Comparison of ENCODE assay signal across 8 mouse cellular contexts in genomic region chr9:28084273-28084726, GRCm38 (mm10).
DNase-seq lines count a peak whose midpoint lies in the region; ATAC-seq lines count a peak whose summit lies in the region.

No protein-coding gene starts in this region.

- no peak overlapping the region for H3K4me3 ChIP-seq in forebrain, embryonic 14.5 days (ENCODE audit: low read depth, low read length)

- H3K36me3 ChIP-seq in forebrain, embryonic 14.5 days (ENCODE audit: control insufficient read depth, insufficient read depth, low read length) = no peaks in the 10 kb centered on the region

- intact Hi-C loops in heart, postnatal 10 days (cut with DNase I) = no loop called here

- H3K4me1 ChIP-seq in forebrain, embryonic 14.5 days (ENCODE audit: control insufficient read depth, insufficient read depth, low read length) = peaks cover 6% of the 10 kb centered on the region; the same call in 1 of the 2 replicates

- no peak overlapping the region for H3K4me2 ChIP-seq in forebrain, embryonic 14.5 days (ENCODE audit: low read length)

- peak; percentile 55; the same call in 1 of the 2 replicates for ATAC-seq in forebrain, embryonic 14.5 days
- no peak for ATAC-seq in granulocyte monocyte progenitor cell, adult 5-6 weeks (replicated peaks; ENCODE audit: poor library complexity, severe bottlenecking)

- WGBS in forebrain, embryonic 14.5 days = 0% methylated on average over 2 of the region's 2 CpGs

- no peak overlapping the region; the same call in 1 of the 2 replicates for H3K27ac ChIP-seq in forebrain, embryonic 14.5 days (ENCODE audit: low read depth, low read length)

- H3K9ac ChIP-seq in forebrain, embryonic 14.5 days (ENCODE audit: low read length) = no peak overlapping the region

- no peaks in the 10 kb centered on the region for H3K27me3 ChIP-seq in forebrain, embryonic 14.5 days (replicated peaks; ENCODE audit: control insufficient read depth, insufficient read depth, low read length)

- no peaks in the 10 kb centered on the region for H3K9me3 ChIP-seq in forebrain, embryonic 14.5 days (replicated peaks; ENCODE audit: control insufficient read depth, low read length)

- peak; percentile 12 to 14 for DNase-seq in heart, postnatal 10 days
- DNase-seq in heart, adult 9 months (ENCODE audit: low spot score in 2 of 2) = no peak
- peak; percentile 51 for DNase-seq in R1 (ENCODE audit: low read depth, low spot score)
- peak; percentile 38 for DNase-seq in forebrain, embryonic 14.5 days (ENCODE audit: low spot score)
- peak; percentile 39 for DNase-seq in mesoderm, embryonic 11.5 days (ENCODE audit: low read depth, low spot score)
- DNase-seq in layer of hippocampus, adult 11-12 months (ENCODE audit: low spot score) = no peak
- DNase-seq in testis, postnatal 14 days (ENCODE audit: low spot score) = no peak

Comparison
In these comparisons a context has a peak if more than half of its experiments do, and no peak if none do; other contexts are left out.
1. DNase-seq: peak in heart, postnatal 10 days (2 of 2), R1 (single experiment), forebrain, embryonic 14.5 days (single experiment) and mesoderm, embryonic 11.5 days (single experiment); none in heart, adult 9 months (0 of 2), layer of hippocampus, adult 11-12 months (single experiment) and testis, postnatal 14 days (single experiment).